Mouse (Mus musculus) liver, adult 2 months (tissue): Measurements from ENCODE around the gene Dclk1.

Experiments
- CTCF ChIP-seq: fragments of 200-500 bp; IDR thresholded peaks from 2 replicates; pipeline ENCODE4 v1.5.1; 2011; ENCODE audit warnings: low read depth, low read length, control low read depth
- POLR2A ChIP-seq: fragments of 200-500 bp; IDR thresholded peaks from 2 replicates; pipeline ENCODE4 v1.6.1; 2011; ENCODE audit warnings: low read length, control low read depth; ENCODE audit not compliant: insufficient read depth; ENCODE audit errors: extremely low read depth

GRCm38 (mm10) chr3:55524491-55525195 is 282.5 kb downstream of the Dclk1 start:
- no peak for TF ChIP-seq CTCF
- TF ChIP-seq POLR2A: no peak
